Mouse (Mus musculus) stomach, postnatal 0 days (tissue): ENCODE data around the gene Crb2. TPM values are rescaled to one million over a fixed set of nuclear protein-coding genes. Genes with fewer than 3 reads are reported as not detected.

ENCODE experiments used
- ATAC-seq: fragments of 200-750 bp; cut with Nextera tagmentation; 2 replicates; pipeline ENCODE4 v1.8.0; 2017; ENCODE audit not compliant: low FRiP score, low TSS enrichment
- DNase-seq: peaks from one replicate; pipeline ENCODE4 v3.0.0-alpha.2; 2016; ENCODE audit warnings: low spot score
- H3K27ac ChIP-seq: fragments of 300-500 bp; sonication (generic); replicated peaks from 2 replicates; pipeline ENCODE4 v1.5.1; 2014; ENCODE audit warnings: mild to moderate bottlenecking, control low read depth
- H3K27me3 ChIP-seq: fragments of 300-500 bp; sonication (generic); 2 replicates; pipeline ENCODE4 v1.6.1; 2014; ENCODE audit warnings: low read length; ENCODE audit not compliant: control insufficient read depth, insufficient read depth
- H3K36me3 ChIP-seq: fragments of 300-500 bp; sonication (generic); 2 replicates; pipeline ENCODE4 v1.6.1; 2014; ENCODE audit warnings: low read length, mixed read lengths; ENCODE audit not compliant: control insufficient read depth, insufficient read depth
- H3K4me1 ChIP-seq: fragments of 300-500 bp; sonication (generic); replicated peaks from 2 replicates; pipeline ENCODE4 v1.6.1; 2014; ENCODE audit warnings: antibody characterized with exemption; ENCODE audit not compliant: control insufficient read depth, insufficient read depth
- H3K4me2 ChIP-seq: fragments of 300-500 bp; sonication (generic); replicated peaks from 2 replicates; pipeline ENCODE4 v1.6.1; 2014; ENCODE audit warnings: low read depth, mild to moderate bottlenecking, control low read depth, moderate library complexity
- H3K4me3 ChIP-seq: fragments of 300-500 bp; sonication (generic); 2 replicates; pipeline ENCODE4 v1.5.1; 2014; ENCODE audit warnings: low read depth, low read length, control low read depth
- H3K9ac ChIP-seq: fragments of 300-500 bp; sonication (generic); 2 replicates; pipeline ENCODE4 v1.6.1; 2014; ENCODE audit warnings: mild to moderate bottlenecking, low read length, control low read depth, mixed read lengths
- H3K9me3 ChIP-seq: fragments of 300-500 bp; sonication (generic); 2 replicates; pipeline ENCODE4 v1.6.1; 2016; ENCODE audit warnings: low read length; ENCODE audit not compliant: control insufficient read depth
- CTCF ChIP-seq: IDR thresholded peaks from 2 replicates; pipeline ENCODE4 v1.5.1; 2016; ENCODE audit warnings: antibody characterized with exemption, low read depth, mild to moderate bottlenecking, moderate library complexity
- EP300 ChIP-seq: optimal IDR thresholded peaks from 2 replicates; pipeline ENCODE3; 2016; ENCODE audit warnings: antibody characterized with exemption
- WGBS: fragments of 180-500 bp; shearing (Covaris S2); extraction: QIAGEN DNeasy Blood & Tissue Kit; methylation state at CpG from one replicate; pipeline ENCODE4 v1.1.7; 2014; 5-methylcytosine and 5-hydroxymethylcytosine counted together
- polyA plus RNA-seq: library from polyadenylated mRNA; unstranded; fragments of >200 nt; fragmentation: Nextera tagmentation; extraction: Ambion mirVana; gene quantifications from 2 replicates; pipeline ENCODE4 v1.2.1, GENCODE M21; 2015

The Crb2 gene
- polyA plus RNA-seq, 1 experiment from 2014 or later: 0.74 TPM

GRCm38 (mm10) chr2:37842151-37842569 is 66.1 kb downstream of the Crb2 start:
- Histone ChIP-seq H3K27ac (no peak overlapping the region), H3K4me2 (no peak overlapping the region), H3K27me3 (no peaks in the 10 kb centered on the region), H3K9ac (no peak overlapping the region), H3K36me3 (no peaks in the 10 kb centered on the region), H3K4me3 (no peak overlapping the region), H3K4me1 (no peaks in the 10 kb centered on the region), H3K9me3 (no peaks in the 10 kb centered on the region)
- 25% methylated on average over 7 of the region's 7 CpGs for WGBS
- no peak for TF ChIP-seq CTCF
- no peak for TF ChIP-seq EP300
- no peak for DNase-seq
- no peak for ATAC-seq

- no peak overlapping the region for H3K9ac ChIP-seq
- no peak for DNase-seq
- no peak for TF ChIP-seq EP300
- TF ChIP-seq CTCF: no peak
- no peaks in the 10 kb centered on the region for H3K9me3 ChIP-seq
- H3K36me3 ChIP-seq: no peaks in the 10 kb centered on the region
- H3K4me1 ChIP-seq: no peaks in the 10 kb centered on the region
- 59% methylated on average over 4 of the region's 4 CpGs for WGBS
- no peak overlapping the region for H3K4me3 ChIP-seq
- no peaks in the 10 kb centered on the region for H3K27me3 ChIP-seq
- no peak overlapping the region for H3K4me2 ChIP-seq
- ATAC-seq: no peak
- no peak overlapping the region for H3K27ac ChIP-seq
Measured at GRCm38 (mm10) chr2:37842719-37843118, 66.7 kb downstream of the Crb2 start.

Other genes starting within 250 kb of the Crb2 start
- gene Strbp, start 72.4 kb upstream of the Crb2 start, polyA plus RNA-seq: 27.5 and 29.2 TPM in 2 replicates